Mouse (Mus musculus) stomach, embryonic 14.5 days (tissue): ENCODE measurements around the gene Pgam5. TPM values are rescaled to one million over a fixed set of nuclear protein-coding genes. Genes with fewer than 3 reads are reported as not detected.

Source experiments
- ATAC-seq: fragments of 200-750 bp; cut with Nextera tagmentation; 2 replicates; pipeline ENCODE4 v1.8.0; 2017; ENCODE audit warnings: low read depth, moderate TSS enrichment; ENCODE audit not compliant: insufficient number of reproducible peaks, insufficient read depth, low FRiP score
- H3K27ac ChIP-seq: fragments of 300-500 bp; sonication (generic); 2 replicates; pipeline ENCODE4 v1.5.1; 2014; ENCODE audit warnings: mild to moderate bottlenecking, low read length, moderate library complexity, mixed read lengths
- H3K27me3 ChIP-seq: fragments of 300-500 bp; sonication (generic); 2 replicates; pipeline ENCODE4 v1.6.1; 2014; ENCODE audit warnings: low read length, control low read depth, mixed read lengths; ENCODE audit not compliant: control insufficient read depth, insufficient read depth
- H3K36me3 ChIP-seq: fragments of 300-500 bp; sonication (generic); 2 replicates; pipeline ENCODE4 v1.6.1; 2014; ENCODE audit warnings: mild to moderate bottlenecking, control low read depth, low read length, moderate library complexity, mixed read lengths; ENCODE audit not compliant: control insufficient read depth, insufficient read depth
- H3K4me1 ChIP-seq: fragments of 300-500 bp; sonication (generic); 2 replicates; pipeline ENCODE4 v1.6.1; 2014; ENCODE audit warnings: low read length, control low read depth, mixed read lengths; ENCODE audit not compliant: control insufficient read depth, insufficient read depth
- H3K4me2 ChIP-seq: fragments of 300-500 bp; sonication (generic); replicated peaks from 2 replicates; pipeline ENCODE4 v1.6.1; 2014; ENCODE audit warnings: low read depth, low read length, control low read depth
- H3K4me3 ChIP-seq: fragments of 300-500 bp; sonication (generic); 2 replicates; pipeline ENCODE4 v1.5.1; 2014; ENCODE audit warnings: low read depth, low read length, control low read depth
- H3K9ac ChIP-seq: fragments of 300-500 bp; sonication (generic); replicated peaks from 2 replicates; pipeline ENCODE4 v1.6.1; 2014; ENCODE audit warnings: low read depth, mild to moderate bottlenecking, control low read depth, low read length, moderate library complexity, mixed read lengths
- H3K9me3 ChIP-seq: fragments of 300-500 bp; sonication (generic); 2 replicates; pipeline ENCODE4 v1.6.1; 2016; ENCODE audit warnings: low read depth, low read length, control low read depth; ENCODE audit not compliant: control insufficient read depth
- WGBS: fragments of 180-500 bp; shearing (Covaris S2); extraction: QIAGEN DNeasy Blood & Tissue Kit; methylation state at CpG from one replicate; pipeline ENCODE4 v1.1.7; 2014; 5-methylcytosine and 5-hydroxymethylcytosine counted together
- polyA plus RNA-seq: library from polyadenylated mRNA; unstranded; fragments of >200 nt; fragmentation: Nextera tagmentation; extraction: Ambion mirVana; gene quantifications from 2 replicates; pipeline ENCODE4 v1.2.1, GENCODE M21; 2014

Gene Pgam5
- polyA plus RNA-seq, 1 experiment from 2014 or later = 70.8 TPM

DNA sequence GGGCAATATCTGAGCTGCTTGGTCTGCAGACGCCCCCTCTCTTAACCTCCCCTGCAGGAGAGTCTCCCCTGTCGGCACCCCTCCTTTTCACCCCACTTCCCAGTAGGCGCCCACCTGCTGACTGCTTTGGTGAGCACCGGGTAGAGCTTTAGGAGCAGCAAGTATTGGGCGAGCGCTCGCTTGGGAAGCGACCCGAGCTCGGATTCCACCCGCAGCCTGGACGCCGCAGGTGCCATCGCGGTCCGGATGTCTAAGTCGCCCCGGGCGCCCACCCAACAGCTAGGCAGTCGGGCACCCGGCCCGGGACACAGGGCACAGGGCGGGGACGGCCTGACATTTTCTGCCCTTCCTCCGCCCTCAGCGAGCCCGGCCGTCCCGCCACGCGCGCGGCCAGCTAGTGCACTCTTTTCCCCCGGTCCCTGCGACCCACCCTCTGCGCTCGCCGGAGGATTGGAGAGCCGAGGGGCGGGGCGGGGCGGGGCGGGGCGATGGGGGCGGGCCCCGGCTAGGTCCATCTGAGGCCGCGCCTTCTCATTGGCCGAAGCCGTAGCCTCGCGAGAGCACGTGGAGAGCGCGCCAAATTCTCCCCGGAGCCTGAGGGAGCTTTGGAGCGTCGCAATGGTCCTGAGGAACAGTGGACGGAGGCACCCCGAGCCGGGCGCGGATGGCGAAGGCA is 16.2 kb upstream of the Pgam5 start, which contains the start of the genes Pxmp2 and Pole:
Gene Pxmp2, minus strand, starts transcription at position 417 of the 676 bp plus-strand sequence.
Gene Pole, plus strand, starts transcription at position 537 of the 676 bp plus-strand sequence.
- ATAC-seq = peak; percentile 100
- Histone ChIP-seq H3K9me3 (no peaks in the 10 kb centered on the region), H3K27me3 (no peaks in the 10 kb centered on the region), H3K4me2 (peak within 1 kb of the TSS; percentile 91), H3K36me3 (peaks cover 11% of the 10 kb centered on the region), H3K27ac (0 out of 2 replicates have a peak within 1 kb of the TSS, but pooled peaks have one; percentile 34), H3K4me1 (peaks cover 7% of the 10 kb centered on the region; the same call in 1 of the 2 replicates), H3K9ac (peak within 1 kb of the TSS; percentile 49), H3K4me3 (peak within 1 kb of the TSS; percentile 47)
- 1% methylated on average over 63 of the region's 64 CpGs for WGBS

DNA sequence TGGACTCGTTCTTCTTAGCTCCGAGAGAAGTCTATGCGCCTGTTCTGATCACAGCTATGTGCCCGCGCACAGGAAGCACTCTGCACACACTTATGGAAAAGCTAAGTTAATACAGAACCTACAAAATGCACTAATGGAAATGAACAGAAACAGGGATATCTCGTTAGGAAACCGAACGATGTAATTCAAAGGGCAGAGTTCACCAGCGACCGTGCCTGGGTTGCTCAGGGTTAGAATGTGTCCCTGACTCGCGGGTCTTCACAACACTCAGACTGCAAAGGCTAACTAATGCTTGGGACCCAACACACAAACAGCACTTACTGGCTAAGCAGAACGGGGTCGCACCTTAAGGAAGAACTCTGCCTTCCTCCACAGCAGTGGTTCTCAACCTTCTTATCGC is 15.4 kb upstream of the Pgam5 start:
- Histone ChIP-seq H3K27me3 (no peaks in the 10 kb centered on the region), H3K4me3 (peak overlapping the region; percentile 47), H3K27ac (no peak overlapping the region), H3K9ac (0 out of 2 replicates have a peak overlapping the region, but pooled peaks have one; percentile 7), H3K4me1 (peaks cover 7% of the 10 kb centered on the region; the same call in 1 of the 2 replicates), H3K4me2 (peak overlapping the region; percentile 91), H3K36me3 (peaks cover 9% of the 10 kb centered on the region), H3K9me3 (no peaks in the 10 kb centered on the region)
- ATAC-seq = no peak
- WGBS = 5% methylated on average over 15 of the region's 15 CpGs

DNA sequence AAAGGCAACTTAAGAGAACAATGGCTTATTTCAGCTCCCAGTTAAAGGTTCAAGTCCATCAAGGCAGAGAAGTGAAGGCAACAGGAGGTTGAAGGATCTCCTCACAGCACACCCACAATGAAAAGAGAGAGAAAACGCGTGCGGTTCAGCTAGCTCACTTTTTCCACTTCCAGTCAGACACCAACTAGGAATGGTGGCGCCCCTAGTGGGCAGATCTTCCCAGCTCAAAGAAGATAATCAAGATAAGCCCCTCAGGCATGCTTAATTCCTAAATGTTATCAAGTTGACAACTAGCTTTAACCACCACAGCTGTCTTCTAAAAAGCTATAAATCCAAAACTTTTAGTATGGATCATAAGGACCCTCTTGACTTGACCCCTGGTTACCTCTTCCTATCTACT is 14.8 kb upstream of the Pgam5 start:
- WGBS = 19% methylated on average over 4 of the region's 4 CpGs
- peaks cover 7% of the 10 kb centered on the region; the same call in 1 of the 2 replicates for H3K4me1 ChIP-seq
- ATAC-seq = no peak
- H3K36me3 ChIP-seq = peaks cover 5% of the 10 kb centered on the region
- H3K9ac ChIP-seq = no peak overlapping the region
- 0 out of 2 replicates have a peak overlapping the region, but pooled peaks have one; percentile 47 for H3K4me3 ChIP-seq
- no peak overlapping the region for H3K27ac ChIP-seq
- H3K27me3 ChIP-seq = no peaks in the 10 kb centered on the region
- no peaks in the 10 kb centered on the region for H3K9me3 ChIP-seq
- H3K4me2 ChIP-seq = no peak overlapping the region

DNA sequence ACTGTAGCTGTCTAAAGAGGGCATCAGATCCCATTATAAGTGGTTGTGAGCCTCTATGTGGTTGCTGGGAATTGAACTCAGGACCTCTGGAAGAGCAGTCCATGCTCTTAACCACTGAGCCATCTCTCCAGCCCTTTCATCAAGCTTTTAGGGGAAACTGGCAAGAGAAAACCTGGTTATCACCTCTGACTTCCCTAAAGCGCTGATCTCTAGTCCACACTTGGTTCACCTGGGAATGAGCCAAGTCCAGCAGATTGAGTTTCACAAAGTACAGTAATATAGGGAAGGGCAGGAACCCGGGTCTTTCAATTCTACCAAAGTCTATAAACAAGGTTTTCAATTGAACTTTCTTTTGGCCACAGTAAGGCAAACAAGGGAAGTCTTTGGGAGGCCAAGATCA is 12.3 kb upstream of the Pgam5 start:
- H3K27ac ChIP-seq = no peak overlapping the region
- ATAC-seq = no peak
- no peak overlapping the region for H3K9ac ChIP-seq
- 78% methylated on average over 2 of the region's 2 CpGs for WGBS
- no peaks in the 10 kb centered on the region for H3K27me3 ChIP-seq
- H3K36me3 ChIP-seq = no peaks in the 10 kb centered on the region
- no peaks in the 10 kb centered on the region for H3K9me3 ChIP-seq
- no peak overlapping the region for H3K4me2 ChIP-seq
- H3K4me3 ChIP-seq = no peak overlapping the region
- H3K4me1 ChIP-seq = peaks cover 7% of the 10 kb centered on the region; the same call in 1 of the 2 replicates

DNA sequence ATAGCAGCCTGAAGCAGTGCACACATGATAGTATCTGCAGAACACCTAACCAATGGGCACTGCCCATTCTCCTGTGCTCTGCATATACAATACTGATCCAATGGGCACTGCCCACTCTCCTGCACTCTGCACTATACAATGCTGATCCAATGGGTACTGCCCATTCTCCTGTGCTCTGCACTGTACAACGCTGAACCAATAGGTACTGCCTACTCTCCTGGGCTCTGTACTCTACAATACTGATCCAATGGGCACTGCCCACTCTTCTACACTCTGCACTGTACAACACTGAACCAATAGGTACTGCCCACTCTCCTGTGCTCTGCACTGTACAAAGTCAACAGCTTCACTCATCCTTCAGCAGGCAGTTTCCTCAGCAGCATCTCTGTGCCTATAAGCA is 7.2 kb upstream of the Pgam5 start:
- no peaks in the 10 kb centered on the region for H3K4me1 ChIP-seq
- H3K27ac ChIP-seq = no peak overlapping the region
- no peaks in the 10 kb centered on the region for H3K9me3 ChIP-seq
- H3K4me2 ChIP-seq = no peak overlapping the region
- WGBS = 89% methylated on average over 1 of the region's 1 CpGs
- no peak for ATAC-seq
- no peak overlapping the region for H3K9ac ChIP-seq
- no peak overlapping the region for H3K4me3 ChIP-seq
- no peaks in the 10 kb centered on the region for H3K27me3 ChIP-seq
- H3K36me3 ChIP-seq = no peaks in the 10 kb centered on the region

DNA sequence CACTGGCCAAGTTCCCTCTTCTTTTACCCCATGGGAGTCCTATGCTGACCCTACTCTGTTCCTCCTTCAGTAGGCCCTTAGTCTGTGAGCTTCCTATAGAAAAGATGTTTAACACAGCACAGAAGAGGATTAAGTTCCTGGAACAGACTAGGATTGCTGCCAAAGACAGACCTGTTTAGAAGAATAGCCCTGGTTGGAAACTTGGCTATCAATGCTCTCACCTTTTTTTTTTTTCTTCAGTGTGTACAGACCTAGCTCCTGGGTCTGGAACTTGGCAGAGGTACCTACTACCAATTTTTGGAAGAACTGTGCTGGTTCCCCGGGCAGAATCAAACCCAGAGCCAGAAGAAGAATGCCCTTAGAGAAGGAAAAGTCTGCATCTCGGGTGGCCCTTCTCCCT is 6.7 kb upstream of the Pgam5 start:
- H3K27me3 ChIP-seq = no peaks in the 10 kb centered on the region
- no peak for ATAC-seq

DNA sequence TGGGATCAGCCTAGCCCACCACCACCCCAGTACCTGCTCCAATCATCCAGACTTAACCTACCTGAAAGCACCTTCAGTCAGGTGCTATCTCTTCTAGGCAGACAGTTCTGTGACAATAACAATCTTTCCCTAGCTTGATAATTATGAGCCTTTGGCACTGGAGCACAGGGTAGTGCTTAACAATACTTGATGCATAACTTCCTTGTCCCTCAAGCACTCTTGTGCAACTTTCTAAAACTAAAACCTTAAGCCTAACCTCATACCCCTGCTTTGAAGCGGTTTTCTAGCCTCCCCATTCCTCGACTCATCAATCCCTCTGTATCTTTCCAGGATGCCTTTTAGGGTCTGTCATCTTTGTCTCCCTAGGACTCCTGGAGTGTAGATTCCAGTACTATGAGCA is 5.1 kb upstream of the Pgam5 start:
- no peaks in the 10 kb centered on the region for H3K36me3 ChIP-seq
- ATAC-seq = no peak

More for the DNA sequence above, 6.7 kb upstream of the Pgam5 start:
- no peaks in the 10 kb centered on the region for H3K9me3 ChIP-seq
- no peak overlapping the region for H3K4me2 ChIP-seq
- no peak overlapping the region for H3K4me3 ChIP-seq
- no peak overlapping the region for H3K27ac ChIP-seq
- no peaks in the 10 kb centered on the region for H3K36me3 ChIP-seq
- WGBS = 81% methylated on average over 2 of the region's 2 CpGs
- no peak overlapping the region for H3K9ac ChIP-seq
- no peaks in the 10 kb centered on the region for H3K4me1 ChIP-seq

DNA sequence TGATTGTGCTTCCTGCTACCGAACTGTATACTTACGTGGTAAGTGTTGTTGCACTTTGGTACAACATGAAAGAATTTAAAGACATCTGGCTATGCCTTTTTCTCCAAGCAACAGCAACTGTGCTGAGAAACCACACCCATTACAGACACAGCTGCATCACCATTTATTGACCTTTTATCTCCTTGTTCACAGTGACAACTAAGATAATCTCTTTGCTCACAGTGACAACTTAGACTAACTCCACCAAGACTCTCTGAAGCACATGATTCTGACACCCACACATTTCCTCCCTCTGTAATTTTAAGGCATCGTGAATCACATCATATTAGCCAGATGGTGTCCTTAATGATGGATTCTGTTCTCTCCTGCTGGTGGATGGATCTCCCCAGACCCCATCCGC is 4.4 kb upstream of the Pgam5 start:
- H3K9me3 ChIP-seq = no peaks in the 10 kb centered on the region
- no peaks in the 10 kb centered on the region for H3K27me3 ChIP-seq
- H3K4me2 ChIP-seq = no peak overlapping the region
- 79% methylated on average over 4 of the region's 4 CpGs for WGBS
- no peaks in the 10 kb centered on the region for H3K36me3 ChIP-seq
- ATAC-seq = no peak
- no peak overlapping the region for H3K27ac ChIP-seq
- no peak overlapping the region for H3K9ac ChIP-seq
- no peaks in the 10 kb centered on the region for H3K4me1 ChIP-seq
- no peak overlapping the region for H3K4me3 ChIP-seq

More for the DNA sequence above, 5.1 kb upstream of the Pgam5 start:
- H3K4me1 ChIP-seq = no peaks in the 10 kb centered on the region
- H3K4me3 ChIP-seq = no peak overlapping the region
- WGBS = 76% methylated on average over 2 of the region's 2 CpGs
- no peaks in the 10 kb centered on the region for H3K9me3 ChIP-seq
- H3K27me3 ChIP-seq = no peaks in the 10 kb centered on the region
- no peak overlapping the region for H3K27ac ChIP-seq
- no peak overlapping the region for H3K9ac ChIP-seq
- H3K4me2 ChIP-seq = no peak overlapping the region
